Mouse (Mus musculus): ENCODE measurements around the gene Arpc1a.
"Not testable (repeated sequence)": the region's sequence is repeated elsewhere in the genome, so short reads cannot be mapped to it uniquely, and the experiment has no call there.

Arpc1a gene

DNA sequence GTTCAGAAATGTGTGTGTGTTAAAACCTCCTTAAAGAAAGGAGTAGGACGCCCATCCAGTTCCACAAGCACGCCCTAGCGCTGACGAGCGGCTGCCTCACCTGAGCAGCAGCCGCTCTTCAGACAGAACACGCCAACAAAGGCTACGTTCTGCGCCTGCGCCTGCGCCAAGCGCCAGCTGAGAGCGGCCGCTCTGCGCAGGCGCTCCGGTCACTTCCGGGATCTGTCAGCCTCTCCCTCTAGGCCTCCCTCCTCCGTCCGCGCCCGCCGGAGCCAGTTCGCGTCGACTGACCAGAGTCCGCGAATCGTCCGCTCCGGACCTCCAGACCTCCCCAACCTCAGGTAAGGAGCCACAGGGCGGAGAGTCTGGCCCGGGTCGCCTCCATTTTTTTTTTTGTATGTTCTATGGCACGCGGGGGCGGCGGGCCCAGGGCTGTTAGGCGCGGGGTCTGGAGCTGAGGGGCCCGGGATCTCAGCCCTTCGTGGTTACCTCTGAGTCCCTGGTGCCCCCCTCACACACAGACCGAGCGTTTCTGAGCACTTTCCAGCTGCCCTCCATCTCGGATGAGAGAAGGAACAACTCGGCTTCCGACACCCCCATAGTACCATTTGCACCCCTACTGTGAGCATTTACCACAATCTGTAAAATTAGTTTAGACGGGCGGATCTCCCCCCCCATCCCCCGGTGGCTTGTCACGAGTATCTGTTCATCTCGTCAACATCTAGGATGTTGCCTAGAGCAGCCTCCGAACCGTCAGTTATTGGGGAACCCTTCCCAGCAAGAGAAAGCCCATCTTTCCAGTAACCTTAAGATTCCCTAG is at the start of gene Arpc1a, which contains the start of gene Kpna7:
TSS of gene Arpc1a (plus strand) at position 199 of the 820 bp plus-strand sequence.
TSS of gene Kpna7 (minus strand) at position 399 of the 820 bp plus-strand sequence.
- peak; percentile 93 for DNase-seq

DNA sequence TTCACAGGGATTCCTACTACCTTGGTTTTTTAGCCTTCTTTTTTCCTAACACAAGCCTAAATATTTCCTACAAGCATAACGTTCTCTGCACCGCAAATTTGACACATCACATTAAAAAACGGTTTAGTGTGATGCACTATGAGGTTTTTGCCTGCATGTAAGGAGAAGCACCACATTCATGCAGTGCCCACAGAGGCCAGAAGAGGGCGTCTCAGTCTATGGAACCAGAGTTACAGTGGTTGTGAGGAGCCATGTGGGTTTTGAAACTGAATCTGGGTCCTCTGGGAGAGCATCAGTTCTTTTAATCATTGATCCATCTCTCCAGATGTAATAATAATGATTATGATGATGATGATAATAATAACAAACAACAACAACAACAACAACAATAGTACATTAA is 42.0 kb upstream of the Arpc1a start:
- no peak for DNase-seq

DNA sequence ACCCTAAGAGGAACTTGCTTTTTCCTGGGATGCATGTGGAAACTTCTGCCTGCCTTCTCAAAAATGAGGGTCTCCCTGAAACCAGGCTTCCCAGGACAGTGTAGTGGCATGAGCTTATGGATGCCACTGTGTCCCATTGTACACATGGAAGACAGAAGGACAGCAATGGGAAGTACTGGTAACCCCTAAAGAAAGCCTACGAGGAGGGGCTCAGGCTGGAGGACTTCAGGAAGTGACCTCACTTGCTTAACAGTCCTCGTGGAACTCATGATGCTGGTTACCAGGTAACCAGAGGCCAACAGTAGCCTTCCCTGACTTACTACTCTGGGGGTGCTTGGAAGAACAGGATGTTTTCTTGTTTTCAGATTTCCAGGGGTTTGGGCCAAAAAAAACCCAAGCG is 40.9 kb upstream of the Arpc1a start, which contains the start of gene 1700018F24Rik:
TSS of gene 1700018F24Rik (plus strand) at position 301 of the 400 bp plus-strand sequence.
- DNase-seq, result not testable (repeated sequence)

DNA sequence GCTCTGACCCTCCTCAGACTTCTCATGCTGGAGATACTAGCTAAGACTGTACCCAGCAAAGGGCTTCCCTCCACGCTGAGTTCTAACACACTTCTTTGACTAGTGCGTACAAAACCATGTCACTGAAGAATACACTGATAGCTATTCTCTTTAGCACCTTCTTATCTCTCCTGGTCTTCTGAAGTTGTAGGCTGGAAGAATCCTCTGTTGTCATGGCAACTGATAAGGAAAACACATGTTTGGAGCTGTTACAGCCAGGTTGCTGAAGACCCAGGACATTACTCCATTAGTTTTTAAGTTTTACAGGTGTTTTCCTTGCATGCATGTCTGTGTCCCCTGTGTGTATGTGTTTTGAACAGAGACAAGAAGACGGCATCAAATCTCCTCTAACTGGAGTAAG is 29.4 kb upstream of the Arpc1a start:
- not testable (repeated sequence) for DNase-seq

DNA sequence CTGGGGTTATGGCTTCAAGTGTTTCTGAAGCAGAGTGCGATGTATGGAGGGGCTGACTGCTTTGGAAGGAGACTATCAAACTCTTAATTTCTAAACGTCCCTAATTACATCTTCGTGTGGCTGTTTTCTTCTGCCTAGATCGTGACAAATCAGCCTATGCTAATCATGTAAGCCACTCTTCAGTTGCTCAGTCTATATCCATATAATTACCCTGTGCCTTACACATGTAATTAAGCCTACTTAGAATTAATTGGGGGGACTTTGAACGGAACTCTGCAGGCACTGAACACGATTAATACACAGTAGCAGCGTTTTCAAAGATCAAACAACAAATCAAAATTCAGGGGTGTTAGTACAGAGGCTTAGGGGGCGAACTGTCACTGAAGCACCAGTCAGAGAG is 25.7 kb upstream of the Arpc1a start:
- no peak for DNase-seq

DNA sequence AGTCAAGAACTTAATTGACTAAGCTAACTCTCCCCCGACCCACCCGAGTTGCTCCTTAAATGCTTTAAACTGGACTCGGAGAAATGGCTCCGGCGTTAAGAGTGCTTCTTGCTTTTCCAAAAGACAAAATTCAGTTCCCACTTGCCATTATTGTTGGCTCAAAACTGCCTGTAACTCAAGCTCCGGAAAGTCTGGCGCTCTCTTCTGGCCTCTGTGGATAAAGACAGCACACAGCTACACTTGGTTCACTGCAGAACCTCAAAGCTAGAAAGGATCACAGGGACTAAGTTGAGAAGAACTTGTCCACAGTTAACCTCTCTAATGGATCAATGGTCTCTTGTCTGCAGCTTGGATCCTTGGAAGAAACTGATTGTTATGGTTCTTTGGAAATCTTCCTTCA is 24.9 kb upstream of the Arpc1a start:
- no peak for DNase-seq

DNA sequence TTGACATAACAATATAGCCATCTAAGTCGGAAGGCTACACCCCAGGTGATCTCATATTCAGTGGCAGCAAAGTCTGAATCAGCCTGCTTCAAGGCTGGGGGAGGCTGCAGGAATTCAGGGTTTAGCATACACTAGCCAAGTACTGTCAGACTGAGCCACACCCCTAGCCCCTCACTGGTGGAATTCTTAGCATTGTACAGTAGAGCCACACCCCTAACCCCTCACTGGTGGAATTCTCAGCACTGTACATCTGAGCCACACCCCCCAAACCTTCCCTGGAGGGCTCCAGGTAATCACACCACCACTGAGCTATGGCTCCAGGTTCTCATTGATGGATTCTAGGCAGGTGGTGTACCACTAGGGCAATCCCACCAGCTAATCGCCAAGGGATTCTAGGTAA is 24.1 kb upstream of the Arpc1a start:
- no peak for DNase-seq

DNA sequence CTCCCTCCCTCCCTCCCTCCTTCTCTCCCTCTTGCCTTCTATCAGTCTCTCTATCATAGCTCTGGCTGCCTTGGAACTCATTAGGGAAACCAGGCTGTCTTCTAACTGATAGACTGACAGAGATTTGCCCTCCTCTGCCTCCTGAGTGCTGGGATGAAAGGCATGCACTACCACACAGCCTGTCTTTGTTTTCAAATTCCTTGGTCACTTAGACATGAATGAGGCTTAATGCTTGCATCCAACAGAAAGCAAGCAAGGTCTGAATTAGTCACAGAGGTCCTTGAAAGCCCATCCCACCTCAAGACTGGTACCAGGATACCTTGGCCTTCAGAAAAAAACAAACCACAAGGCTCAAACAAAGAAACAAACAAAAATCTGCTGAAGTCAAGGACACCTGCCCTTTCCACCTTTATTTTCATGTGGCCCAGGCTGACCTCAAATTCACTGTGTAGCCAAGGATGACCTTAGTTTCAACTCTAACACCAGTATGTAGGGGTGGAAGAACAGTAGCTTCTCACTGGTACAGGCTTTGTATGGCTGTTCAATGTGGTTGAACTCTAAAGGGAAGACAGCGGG is 18.8 kb upstream of the Arpc1a start:
- no peak for DNase-seq

DNA sequence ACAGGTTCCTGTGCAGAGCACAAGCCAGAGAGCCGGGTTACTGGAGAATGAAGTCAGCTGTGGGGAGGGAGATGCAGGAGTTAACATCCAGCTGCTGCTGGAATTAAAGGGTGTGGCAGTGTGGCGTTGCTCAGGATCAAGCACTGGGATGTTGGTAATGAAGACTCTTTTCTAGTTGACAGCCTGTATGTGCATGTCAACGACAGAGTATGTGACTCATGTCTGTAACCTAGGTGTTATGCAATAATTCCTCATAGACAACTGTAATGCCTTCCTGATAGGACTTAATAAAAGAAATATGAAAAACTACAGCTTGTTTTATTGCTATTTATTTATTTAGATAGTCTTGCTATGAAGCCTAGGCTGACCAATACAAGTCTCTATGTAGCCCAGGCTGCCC is 14.8 kb upstream of the Arpc1a start:
- no peak for DNase-seq

DNA sequence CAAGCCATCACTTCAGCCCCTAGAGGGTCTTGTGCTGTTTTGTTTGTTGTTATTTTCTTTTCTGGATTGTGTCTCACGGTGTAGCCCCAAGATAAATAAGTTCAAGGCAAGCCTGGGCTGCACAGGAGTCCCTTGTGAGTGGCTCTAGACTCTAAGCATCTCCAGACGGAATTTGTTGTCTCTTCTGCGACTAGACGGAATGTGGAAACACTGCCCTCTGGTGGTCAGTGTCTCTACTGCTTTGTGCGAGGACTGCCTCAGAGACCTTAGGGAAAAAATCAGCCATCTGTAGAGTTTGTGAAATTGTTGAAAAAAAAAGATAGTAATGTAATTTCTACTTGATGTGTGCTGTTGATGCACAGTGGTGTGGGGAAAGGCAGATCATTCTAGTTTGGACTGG is 13.9 kb upstream of the Arpc1a start:
- peak; percentile 48 for DNase-seq

DNA sequence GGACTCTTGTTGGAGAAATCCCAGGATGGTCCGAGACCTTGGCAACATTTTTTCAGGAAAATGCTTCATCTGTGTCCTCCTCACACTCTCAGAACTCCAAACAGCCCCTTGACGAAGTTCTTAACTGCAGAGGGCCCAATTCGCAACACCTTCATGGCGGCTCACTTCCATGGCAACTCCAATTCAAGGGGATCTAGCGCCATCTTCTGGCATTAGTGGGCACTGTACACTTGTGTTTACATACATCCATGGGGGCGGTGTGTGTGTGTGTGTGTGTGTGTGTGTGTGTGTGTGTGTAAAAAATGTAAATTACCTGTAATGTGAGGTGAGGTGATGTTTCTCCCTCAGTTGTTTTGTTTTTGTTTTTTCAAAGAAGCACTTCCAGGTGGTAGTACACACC is 12.3 kb upstream of the Arpc1a start:
- no peak for DNase-seq

DNA sequence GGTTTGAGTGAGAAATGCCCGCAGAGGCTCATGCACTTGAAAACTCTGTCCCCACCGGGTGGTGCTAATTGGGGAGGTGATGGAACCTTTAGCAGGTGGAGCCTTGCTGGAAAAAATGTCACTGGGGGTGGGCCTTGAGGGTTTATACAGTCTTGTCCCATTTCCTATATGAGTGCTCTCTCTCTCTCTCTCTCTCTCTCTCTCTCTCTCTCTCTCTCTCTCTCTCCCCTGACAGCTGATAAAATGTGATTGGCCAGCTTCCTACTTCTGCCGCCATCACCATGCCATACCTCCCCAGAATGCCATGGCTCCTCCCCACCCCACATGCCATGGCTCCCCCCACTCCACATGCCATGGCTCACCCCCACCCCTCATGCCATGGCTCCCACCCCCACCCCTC is 8.5 kb upstream of the Arpc1a start:
- DNase-seq, result no peak

DNA sequence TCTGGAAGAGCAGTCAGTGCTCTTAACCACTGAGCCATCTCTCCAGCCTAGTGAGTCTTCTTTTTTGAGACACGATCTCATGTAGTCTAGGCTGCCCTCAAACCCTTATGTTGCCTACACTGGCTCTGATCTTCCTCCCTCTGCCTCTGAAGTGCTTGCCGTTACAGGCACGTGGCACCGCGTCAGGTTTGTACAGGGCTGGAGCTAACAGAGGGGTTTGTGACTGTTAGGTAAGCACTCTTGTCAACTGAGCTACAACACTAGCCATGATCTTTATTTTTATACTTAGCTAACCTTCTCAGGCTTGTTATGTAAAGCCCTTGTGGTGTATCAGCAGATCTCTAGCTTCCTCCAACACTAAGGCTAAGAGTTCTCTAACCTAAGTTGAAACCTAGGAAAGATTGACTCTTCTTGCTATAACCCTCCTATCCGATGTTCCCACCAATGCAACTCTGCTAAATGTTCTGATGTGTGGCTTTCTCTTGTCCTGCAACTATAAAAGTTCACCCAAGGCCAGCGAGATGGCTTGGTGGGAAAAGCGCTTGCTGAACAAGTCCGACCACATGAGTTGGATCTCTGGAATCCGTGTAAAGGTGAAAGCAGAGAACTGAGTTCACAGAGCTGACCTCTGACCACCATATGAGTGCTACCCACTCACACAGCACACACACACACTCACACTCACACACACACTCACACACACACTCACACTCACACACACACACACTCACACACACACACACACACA is 1.6 kb upstream of the Arpc1a start:
- no peak for DNase-seq

DNA sequence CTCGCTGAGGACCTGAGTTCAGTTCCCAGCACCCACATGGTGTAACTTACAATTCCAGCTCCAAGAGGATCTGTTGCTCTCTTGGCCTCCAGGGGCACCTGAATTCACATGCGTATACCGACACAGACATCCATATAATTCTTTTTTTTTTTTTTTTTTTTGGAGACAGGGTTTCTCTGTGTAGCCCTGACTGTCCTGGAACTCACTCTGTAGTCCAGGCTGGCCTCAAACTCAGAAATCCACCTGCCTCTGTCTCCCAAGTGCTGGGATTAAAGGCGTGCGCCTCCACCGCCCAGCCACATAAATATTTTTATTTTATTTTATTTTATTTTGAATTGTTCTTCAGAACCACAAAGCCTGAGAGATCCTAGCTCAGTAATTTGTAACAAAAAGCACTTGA is 429 bp upstream of the Arpc1a start:
- DNase-seq, result not testable (repeated sequence)

DNA sequence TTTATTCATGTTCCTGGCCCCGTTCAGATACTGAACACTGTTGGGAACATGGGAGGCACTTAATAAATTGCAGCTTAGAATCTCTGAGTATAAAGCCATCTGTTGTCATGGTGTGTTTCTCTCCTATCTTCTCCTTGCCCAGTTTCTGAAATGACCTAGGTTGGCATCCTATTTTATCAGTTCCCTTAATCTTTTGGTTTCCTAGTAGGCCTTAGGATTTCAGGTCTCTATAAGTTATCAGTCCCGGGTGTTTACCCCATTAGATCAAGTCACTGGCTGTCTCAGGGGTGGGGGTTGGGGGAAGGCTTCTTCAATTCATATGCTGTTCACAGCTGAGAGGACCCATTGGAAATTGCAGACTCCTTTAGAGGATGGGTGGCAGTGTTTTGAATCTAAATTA is 1.2 kb downstream of the Arpc1a start:
- DNase-seq, result no peak

DNA sequence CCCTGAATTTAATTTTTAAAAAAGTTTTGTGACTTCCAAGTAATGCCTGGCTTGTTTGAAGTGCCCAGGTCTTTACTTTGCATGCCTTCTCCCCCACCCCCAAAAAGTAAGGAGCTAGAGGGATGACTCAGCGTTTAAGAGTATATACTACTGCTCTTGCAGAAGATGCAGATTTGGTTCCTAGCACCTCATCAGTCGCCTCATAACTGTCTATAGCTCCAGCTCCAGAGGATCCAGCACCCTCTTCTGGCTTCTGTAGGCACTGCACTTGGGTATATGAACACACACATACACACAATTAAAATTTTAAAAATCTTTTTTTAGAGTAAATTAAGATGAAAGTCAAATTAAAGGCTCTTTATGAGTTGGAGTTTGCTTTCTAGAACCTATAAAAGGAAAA is 4.6 kb downstream of the Arpc1a start:
- no peak for DNase-seq

DNA sequence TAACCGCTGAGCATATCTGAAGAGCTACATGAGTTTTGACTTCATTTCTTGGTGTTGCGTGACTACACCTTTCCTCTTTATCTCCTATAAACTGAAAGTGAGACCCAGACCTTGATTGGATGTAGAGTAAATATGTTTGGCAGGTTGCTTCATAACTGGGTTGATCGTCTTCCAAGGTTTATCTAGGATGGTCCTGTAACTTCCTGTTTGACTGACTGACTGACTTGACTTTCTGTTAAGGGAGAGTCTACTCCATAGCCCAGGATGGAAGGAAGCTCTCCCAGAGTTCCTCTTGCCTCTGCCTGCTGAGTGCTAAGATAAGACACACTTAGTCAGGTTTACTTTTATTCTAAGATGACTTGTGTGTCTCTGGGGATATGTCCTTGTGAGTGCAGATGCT is 6.2 kb downstream of the Arpc1a start:
- DNase-seq, result no peak

DNA sequence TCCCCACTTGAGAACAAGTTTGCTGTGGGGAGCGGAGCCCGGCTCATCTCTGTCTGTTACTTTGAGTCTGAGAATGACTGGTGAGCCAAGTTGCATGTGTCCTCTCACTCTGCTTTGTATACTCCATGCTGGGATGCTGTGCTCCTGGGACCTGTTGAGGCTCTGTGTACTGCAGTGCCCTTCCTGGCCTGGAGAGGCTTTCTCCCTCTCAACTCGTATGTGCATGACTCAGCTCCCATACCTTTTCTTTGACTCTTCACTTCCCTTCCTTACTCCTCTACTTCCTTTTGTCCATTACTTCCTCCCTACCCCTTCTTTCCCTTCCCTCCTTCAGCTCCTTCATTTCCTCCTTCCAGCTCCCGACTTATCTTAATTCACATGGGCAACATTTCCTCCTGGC is 12.6 kb downstream of the Arpc1a start:
- no peak for DNase-seq

DNA sequence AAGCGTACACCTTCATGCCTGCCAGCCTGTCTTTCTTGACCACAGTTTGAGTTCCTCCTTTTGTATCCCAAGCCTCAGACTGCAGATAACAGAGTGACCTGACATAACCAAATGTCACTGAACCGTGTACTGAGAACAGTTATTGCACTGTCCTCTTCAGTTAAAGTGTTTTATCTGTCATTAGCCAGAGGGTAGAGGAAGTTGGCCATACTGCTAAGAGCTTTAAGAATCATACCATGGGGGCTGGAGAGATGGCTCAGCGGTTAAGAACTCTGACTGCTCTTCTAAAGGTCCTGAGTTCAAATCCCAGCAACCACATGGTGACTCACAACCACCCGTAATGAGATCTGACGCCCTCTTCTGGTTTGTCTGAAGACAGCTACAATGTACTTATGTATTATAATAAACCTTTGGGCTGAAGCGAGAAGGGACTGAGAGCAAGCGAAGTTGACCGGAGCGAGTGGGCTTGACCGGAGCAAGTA is 14.8 kb downstream of the Arpc1a start:
- no peak for DNase-seq

DNA sequence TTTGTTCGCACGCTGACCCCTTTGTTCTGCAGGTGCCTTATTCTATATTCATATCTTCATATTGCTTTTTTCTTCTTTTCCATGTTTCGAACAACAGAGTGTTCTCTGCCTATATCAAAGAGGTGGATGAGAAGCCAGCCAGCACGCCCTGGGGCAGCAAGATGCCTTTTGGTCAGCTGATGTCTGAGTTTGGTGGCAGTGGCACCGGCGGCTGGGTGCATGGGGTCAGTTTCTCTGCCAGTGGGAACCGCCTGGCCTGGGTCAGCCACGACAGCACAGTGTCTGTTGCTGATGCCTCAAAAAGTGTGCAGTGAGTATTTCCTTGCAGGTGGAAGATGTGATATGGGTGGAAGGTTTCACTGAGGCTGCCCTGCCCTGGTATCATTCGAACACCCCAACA is 17.3 kb downstream of the Arpc1a start:
- DNase-seq, result no peak

DNA sequence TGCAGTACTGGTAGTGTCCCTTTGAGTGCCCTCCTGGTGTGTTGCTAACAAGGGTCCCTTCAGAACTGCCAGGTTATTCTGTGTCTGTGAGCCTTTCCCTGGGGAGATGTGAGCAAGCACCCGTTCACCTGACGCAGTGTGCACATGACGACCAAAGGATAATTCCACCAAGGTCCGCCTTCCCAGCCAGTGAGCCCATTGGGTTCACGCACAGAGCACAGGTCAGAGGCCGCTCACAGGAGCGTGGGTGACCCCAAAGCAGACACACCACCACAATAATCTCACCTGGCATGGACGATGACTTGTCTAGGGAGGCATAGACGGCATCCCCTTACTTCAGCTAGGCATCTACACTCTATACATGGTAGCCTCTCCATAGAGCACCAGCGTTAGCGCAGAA is 17.8 kb downstream of the Arpc1a start:
- not testable (repeated sequence) for DNase-seq

DNA sequence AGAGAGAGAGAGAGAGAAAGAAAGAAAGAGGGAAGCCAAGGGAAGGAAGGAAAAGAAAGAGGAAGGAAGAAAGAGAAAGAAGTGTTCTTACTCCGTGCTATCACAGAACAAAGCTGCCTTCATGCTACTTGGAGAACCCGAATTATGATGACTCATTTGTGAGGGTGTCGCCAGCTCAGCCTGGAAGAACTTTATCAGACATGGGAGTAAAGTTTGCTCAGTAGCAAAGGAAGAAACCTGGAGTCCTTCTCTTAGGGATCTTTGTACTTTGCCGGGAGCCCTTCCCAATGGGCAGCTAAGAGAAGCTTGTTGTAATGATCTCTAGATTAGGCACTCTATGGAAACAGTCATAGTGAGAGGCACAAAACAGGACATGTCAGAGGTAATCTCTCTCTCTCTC is 19.1 kb downstream of the Arpc1a start:
- DNase-seq, result no peak

DNA sequence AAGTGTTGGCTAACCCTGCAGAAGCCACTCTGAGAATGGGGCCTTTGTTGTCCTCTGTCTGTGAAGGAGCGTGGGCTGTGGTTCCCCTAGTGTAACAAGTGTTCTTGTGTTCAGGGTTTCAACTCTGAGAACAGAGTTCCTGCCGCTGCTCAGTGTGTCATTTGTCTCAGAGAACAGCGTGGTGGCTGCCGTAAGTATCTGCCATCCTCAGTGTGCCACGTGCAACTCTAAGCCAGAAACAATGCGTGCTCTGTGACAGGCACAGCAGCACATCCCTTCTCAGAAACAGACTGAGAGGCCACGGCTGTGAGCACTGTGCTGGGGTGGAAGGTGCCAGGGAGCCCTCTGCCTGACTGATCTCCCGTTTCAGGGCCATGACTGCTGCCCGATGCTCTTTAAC is 20.7 kb downstream of the Arpc1a start:
- DNase-seq, result no peak
